Mouse (Mus musculus) heart, embryonic 16.5 days (tissue): Measurements from ENCODE around the gene Mcpt1. TPM values are rescaled to one million over a fixed set of nuclear protein-coding genes. Genes with fewer than 3 reads are reported as not detected.
"Not testable (repeated sequence)": the region's sequence is repeated elsewhere in the genome, so short reads cannot be mapped to it uniquely, and the experiment has no call there.

Experiments
- ATAC-seq: fragments of 200-750 bp; cut with Nextera tagmentation; replicated peaks from 2 replicates; pipeline ENCODE4 v1.8.0; 2017; ENCODE audit warnings: moderate number of reproducible peaks; ENCODE audit not compliant: insufficient read depth, low FRiP score; ENCODE audit errors: extremely low read depth
- H3K27ac ChIP-seq: fragments of 300-500 bp; sonication (generic); 2 replicates; pipeline ENCODE4 v1.5.1; 2014; ENCODE audit warnings: mild to moderate bottlenecking, low read length, control low read depth, moderate library complexity
- H3K27me3 ChIP-seq: fragments of 300-500 bp; sonication (generic); 2 replicates; pipeline ENCODE4 v1.6.1; 2014; ENCODE audit warnings: low read length, mixed read lengths; ENCODE audit not compliant: control insufficient read depth, insufficient read depth
- H3K36me3 ChIP-seq: fragments of 300-500 bp; sonication (generic); 2 replicates; pipeline ENCODE4 v1.6.1; 2014; ENCODE audit not compliant: control insufficient read depth, insufficient read depth
- H3K4me1 ChIP-seq: fragments of 300-500 bp; sonication (generic); 2 replicates; pipeline ENCODE4 v1.6.1; 2014; ENCODE audit warnings: low read length, mixed read lengths; ENCODE audit not compliant: control insufficient read depth, insufficient read depth
- H3K4me2 ChIP-seq: fragments of 300-500 bp; sonication (generic); 2 replicates; pipeline ENCODE4 v1.6.1; 2014; ENCODE audit warnings: low read depth, mild to moderate bottlenecking, control low read depth, low read length
- H3K4me3 ChIP-seq: fragments of 300-500 bp; sonication (generic); 2 replicates; pipeline ENCODE4 v1.5.1; 2014; ENCODE audit warnings: mild to moderate bottlenecking, control low read depth, low read length
- H3K9ac ChIP-seq: fragments of 300-500 bp; sonication (generic); 2 replicates; pipeline ENCODE4 v1.6.1; 2014; ENCODE audit warnings: low read length, control low read depth
- H3K9me3 ChIP-seq: fragments of 300-500 bp; sonication (generic); replicated peaks from 2 replicates; pipeline ENCODE4 v1.6.1; 2016; ENCODE audit warnings: low read length; ENCODE audit not compliant: control insufficient read depth
- WGBS: fragments of 180-500 bp; shearing (Covaris S2); extraction: QIAGEN DNeasy Blood & Tissue Kit; methylation state at CpG from one replicate; pipeline ENCODE4 v1.1.7; 2014; 5-methylcytosine and 5-hydroxymethylcytosine counted together
- polyA plus RNA-seq: library from polyadenylated mRNA; unstranded; fragments of >200 nt; fragmentation: Nextera tagmentation; extraction: Ambion mirVana; gene quantifications from 2 replicates; pipeline ENCODE4 v1.2.1, GENCODE M21; 2015

Gene Mcpt1
- not detected in 2 replicates for polyA plus RNA-seq

DNA sequence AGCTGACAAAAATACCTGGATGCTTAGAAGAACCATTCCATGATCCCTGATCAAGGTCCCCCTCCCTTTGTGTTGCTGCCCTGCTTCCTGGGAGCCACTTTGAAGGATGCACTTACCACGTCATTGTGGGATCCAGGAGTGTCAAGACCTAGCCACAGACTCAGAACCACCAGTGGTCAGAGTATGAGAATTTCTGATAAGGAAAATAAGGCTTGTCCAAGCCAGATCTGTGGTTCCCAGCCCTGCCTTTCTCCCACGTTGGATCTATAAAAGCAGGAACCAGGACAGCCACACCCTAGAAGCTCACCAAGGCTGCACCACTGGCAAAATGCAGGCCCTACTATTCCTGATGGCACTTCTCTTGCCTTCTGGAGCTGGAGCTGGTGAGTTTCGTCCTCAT, at the start of gene Mcpt1:
Gene Mcpt1 (plus strand): TSS at position 301 of the 400 bp plus-strand sequence.
- WGBS: 64% methylated on average over 3 of the region's 3 CpGs
- ATAC-seq, H3K9ac ChIP-seq: not testable (repeated sequence)

DNA sequence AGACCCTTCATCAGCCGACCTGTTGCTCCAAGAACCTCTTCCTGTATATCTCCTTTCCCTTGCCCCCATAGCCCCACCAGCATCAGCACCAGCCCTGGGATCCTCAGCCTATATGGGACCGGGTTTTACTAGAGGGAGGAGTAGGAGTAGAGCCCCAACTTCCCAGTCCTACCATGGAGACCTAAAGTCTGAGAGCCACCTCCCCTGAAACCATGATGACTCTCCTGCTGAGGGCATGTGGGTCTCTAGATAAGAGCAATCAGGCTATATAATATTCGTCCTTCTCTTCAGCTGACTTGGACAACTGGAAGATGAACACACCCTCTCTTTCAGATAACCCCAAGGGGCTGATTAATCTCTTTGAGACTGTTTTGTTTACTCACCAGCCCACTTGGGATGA, 30.3 kb upstream of the Mcpt1 start:
- not testable (repeated sequence) for H3K4me1 ChIP-seq, H3K9me3 ChIP-seq, H3K27ac ChIP-seq, H3K4me2 ChIP-seq, H3K9ac ChIP-seq, ATAC-seq, H3K4me3 ChIP-seq, H3K27me3 ChIP-seq, H3K36me3 ChIP-seq
- 45% methylated on average over 1 of the region's 3 CpGs for WGBS

More for the DNA sequence above, at the start of gene Mcpt1:
- not testable (repeated sequence) for H3K27ac ChIP-seq, H3K4me3 ChIP-seq, H3K4me1 ChIP-seq, H3K4me2 ChIP-seq, H3K9me3 ChIP-seq, H3K27me3 ChIP-seq, H3K36me3 ChIP-seq

DNA sequence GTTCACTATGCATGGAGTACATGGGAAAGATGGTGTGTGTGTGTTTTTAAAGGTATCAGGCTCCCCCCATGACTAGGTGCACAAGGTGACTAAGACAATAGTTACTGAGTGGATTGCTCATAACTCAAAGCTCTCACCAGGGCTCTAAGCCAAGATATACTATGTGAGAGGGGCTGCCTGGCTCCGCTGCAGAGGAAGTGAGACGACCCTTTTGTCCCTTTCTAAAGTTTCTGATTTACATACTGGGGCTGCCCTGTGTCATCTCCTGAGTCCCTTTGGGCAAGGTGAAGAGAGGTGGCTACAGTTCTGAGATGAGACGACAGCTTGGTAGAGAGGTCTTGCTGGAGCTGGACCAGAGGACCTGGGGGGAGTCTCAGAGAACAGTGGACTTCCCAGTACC, 4.6 kb upstream of the Mcpt1 start:
- Histone ChIP-seq H3K4me3 (no peak overlapping the region), H3K4me2 (no peak overlapping the region), H3K27ac (no peak overlapping the region), H3K9ac (no peak overlapping the region), H3K4me1 (no peaks in the 10 kb centered on the region), H3K9me3 (no peaks in the 10 kb centered on the region), H3K36me3 (no peaks in the 10 kb centered on the region), H3K27me3 (no peaks in the 10 kb centered on the region)
- WGBS: 49% methylated on average over 3 of the region's 3 CpGs
- no peak for ATAC-seq

DNA sequence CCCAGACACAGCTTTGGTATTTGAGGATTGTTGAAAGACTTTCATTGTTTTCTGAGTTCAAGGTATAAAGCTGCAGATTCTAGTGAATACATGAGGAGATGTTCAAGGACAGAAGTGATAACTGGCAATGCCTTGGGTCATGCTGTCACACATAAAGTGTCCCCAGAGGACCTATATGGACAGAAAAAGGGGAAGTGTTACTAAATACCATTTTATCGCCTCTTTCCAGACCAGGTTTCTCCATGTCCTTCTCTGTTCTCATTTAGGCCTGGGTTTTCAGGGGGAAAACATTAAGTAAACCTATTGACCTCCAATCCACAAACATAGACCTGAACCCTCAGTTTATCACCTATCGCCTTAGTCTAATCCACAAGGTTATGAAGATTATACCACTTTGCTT, 3.8 kb upstream of the Mcpt1 start:
- Histone ChIP-seq H3K4me1 (no peaks in the 10 kb centered on the region), H3K27me3 (no peaks in the 10 kb centered on the region), H3K4me3 (no peak overlapping the region), H3K27ac (no peak overlapping the region), H3K4me2 (no peak overlapping the region), H3K9me3 (no peaks in the 10 kb centered on the region), H3K9ac (no peak overlapping the region), H3K36me3 (no peaks in the 10 kb centered on the region)
- ATAC-seq: no peak
- WGBS: 77% methylated on average over 2 of the region's 2 CpGs

DNA sequence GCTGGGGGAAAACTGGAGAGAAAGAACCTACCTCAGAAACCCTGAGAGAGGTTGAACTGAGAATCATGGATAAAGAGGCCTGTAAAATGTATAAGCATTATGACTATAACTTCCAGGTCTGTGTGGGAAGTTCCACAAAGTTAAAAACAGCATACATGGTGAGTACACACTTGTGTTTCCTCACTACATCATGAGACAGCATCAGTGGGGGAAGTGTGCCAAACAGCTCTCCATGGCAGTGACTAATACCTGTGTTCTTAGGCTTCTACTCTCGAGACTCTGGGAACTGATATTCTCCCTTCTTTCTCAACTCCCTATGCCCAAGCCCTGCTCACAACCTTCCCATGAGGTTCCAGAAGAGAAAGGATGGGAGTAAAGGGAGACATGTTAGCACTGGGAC, 1.7 kb downstream of the Mcpt1 start:
- Histone ChIP-seq H3K36me3 (no peaks in the 10 kb centered on the region), H3K4me1 (no peaks in the 10 kb centered on the region), H3K4me3 (no peak overlapping the region), H3K9ac (no peak overlapping the region), H3K9me3 (no peaks in the 10 kb centered on the region), H3K27ac (no peak overlapping the region), H3K27me3 (no peaks in the 10 kb centered on the region), H3K4me2 (no peak overlapping the region)
- no peak for ATAC-seq
- WGBS: 44% methylated on average over 1 of the region's 1 CpGs

DNA sequence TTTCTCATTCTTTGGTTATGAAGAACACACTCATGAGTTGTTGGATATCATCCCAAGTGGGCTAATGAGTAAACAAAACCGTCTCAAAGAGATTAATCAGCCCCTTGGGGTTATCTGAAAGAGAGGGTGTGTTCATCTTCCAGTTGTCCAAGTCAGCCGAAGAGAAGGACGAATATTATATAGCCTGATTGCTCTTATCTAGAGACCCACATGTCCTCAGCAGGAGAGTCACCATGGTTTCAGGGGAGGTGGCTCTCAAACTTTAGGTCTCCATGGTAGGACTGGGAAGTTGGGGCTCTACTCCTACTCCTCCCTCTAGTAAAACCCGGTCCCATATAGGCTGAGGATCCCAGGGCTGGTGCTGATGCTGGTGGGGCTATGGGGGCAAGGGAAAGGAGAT, 3.5 kb downstream of the Mcpt1 start:
- H3K4me1 ChIP-seq, H3K36me3 ChIP-seq, H3K4me2 ChIP-seq, H3K27me3 ChIP-seq, H3K9ac ChIP-seq, H3K9me3 ChIP-seq, ATAC-seq, H3K27ac ChIP-seq, H3K4me3 ChIP-seq: not testable (repeated sequence)
- 61% methylated on average over 3 of the region's 4 CpGs for WGBS

DNA sequence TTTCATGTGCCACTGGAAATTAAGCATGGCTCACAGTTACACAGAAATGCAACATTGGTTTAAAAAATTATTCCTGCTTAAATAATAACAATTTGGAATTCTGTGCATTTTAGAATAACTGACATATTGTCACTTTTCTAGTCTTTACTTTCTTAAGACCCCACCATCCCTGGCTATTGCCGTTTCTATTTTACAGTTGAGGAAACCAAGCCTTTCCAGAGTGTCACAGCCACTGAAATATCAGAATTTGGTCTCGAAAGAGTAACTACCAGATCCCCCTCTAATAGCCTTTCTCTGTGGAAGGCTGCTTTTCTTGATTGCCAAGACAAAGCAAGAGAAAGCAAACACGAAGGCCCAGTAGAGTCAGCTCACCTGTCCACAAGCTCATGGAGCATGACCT, 12.6 kb downstream of the Mcpt1 start, which contains the start of gene Mcpt9:
Gene Mcpt9 (minus strand): TSS at position 101 of the 400 bp plus-strand sequence.
- not testable (repeated sequence) for H3K36me3 ChIP-seq, H3K9ac ChIP-seq, H3K9me3 ChIP-seq, H3K4me2 ChIP-seq, ATAC-seq, H3K4me1 ChIP-seq, H3K4me3 ChIP-seq, H3K27me3 ChIP-seq, H3K27ac ChIP-seq
- 77% methylated on average over 3 of the region's 3 CpGs for whole genome bisulfite sequencing

DNA sequence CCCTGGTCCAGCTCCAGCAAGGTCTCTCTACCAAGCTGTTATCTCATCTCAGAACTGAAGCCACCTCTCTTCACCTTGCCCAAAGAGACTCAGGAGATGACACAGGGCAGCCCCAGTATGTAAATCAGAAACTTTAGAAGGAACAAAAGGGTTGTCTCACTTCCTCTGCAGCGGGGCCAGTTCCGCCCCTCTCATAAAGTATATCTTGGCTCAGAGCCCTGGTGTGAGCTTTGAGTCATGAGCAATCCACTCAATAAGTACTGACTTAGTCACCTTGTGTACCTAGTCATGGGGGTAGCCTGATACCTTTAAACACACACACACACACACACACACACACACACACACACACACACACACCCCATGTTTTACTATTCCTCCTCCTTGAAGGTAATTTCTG, 16.7 kb downstream of the Mcpt1 start:
- Histone ChIP-seq H3K36me3 (no peaks in the 10 kb centered on the region), H3K4me2 (no peak overlapping the region), H3K4me1 (no peaks in the 10 kb centered on the region), H3K27ac (no peak overlapping the region), H3K4me3 (no peak overlapping the region), H3K9me3 (no peaks in the 10 kb centered on the region), H3K9ac (no peak overlapping the region), H3K27me3 (no peaks in the 10 kb centered on the region)
- ATAC-seq: no peak
- 48% methylated on average over 2 of the region's 2 CpGs for WGBS

DNA sequence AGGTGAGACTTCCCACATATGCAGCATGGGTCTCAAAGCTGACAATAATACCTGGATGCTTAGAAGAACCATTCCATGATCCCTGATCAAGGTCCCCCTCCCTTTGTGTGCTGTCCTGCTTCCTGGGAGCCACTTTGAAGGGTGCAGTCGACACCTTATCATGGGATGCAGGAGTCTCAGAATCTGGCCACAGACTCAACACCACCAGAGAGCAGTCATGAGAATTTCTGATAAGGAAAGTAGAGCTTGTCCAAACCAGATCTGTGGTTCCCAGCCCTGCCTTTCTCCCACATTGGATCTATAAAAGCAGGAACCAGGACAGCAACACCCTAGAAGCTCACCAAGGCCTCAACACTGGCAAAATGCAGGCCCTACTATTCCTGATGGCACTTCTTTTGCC, 24.0 kb downstream of the Mcpt1 start, which contains the start of gene Mcpt2:
Gene Mcpt2 (plus strand): TSS at position 250 of the 400 bp plus-strand sequence.
- 31% methylated on average over 1 of the region's 1 CpGs for WGBS
- not testable (repeated sequence) for H3K9me3 ChIP-seq, H3K4me3 ChIP-seq, H3K4me2 ChIP-seq, H3K9ac ChIP-seq, H3K27me3 ChIP-seq, H3K36me3 ChIP-seq, ATAC-seq, H3K27ac ChIP-seq, H3K4me1 ChIP-seq

DNA sequence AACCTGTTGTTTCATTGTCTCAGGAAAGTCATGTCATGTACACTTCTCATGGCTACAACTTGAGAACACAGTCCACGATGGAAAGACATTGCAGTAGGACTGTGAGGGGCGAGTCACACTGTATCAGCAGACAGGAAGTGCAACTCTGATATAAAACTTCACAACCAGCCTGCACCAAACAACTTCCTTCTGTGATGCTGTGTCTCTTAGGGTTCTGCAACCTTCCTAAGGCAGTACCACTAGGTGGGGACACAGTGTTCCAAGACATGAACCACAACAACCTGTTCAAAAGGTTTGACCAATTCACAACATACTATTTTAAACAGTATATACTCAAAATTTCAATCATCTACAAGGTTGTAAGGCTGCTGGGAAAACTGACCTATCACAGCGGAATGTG, 37.6 kb downstream of the Mcpt1 start:
- H3K9me3 ChIP-seq: no peaks in the 10 kb centered on the region
- 57% methylated on average over 3 of the region's 3 CpGs for WGBS
- H3K27me3 ChIP-seq: no peaks in the 10 kb centered on the region
- no peak for ATAC-seq
- H3K4me2 ChIP-seq: no peak overlapping the region
- no peak overlapping the region for H3K27ac ChIP-seq
- H3K4me3 ChIP-seq: no peak overlapping the region
- no peak overlapping the region for H3K9ac ChIP-seq
- 0 out of 2 replicates have a peak, but pooled peaks cover 3% of the 10 kb centered on the region for H3K4me1 ChIP-seq
- H3K36me3 ChIP-seq: no peaks in the 10 kb centered on the region
